Mouse (Mus musculus) MEL (cell line): ENCODE measurements around the gene 1700019N19Rik. TPM values are rescaled to one million over a fixed set of nuclear protein-coding genes. Genes with fewer than 3 reads are reported as not detected.

Experiments
- DNase-seq: peaks from one replicate; pipeline ENCODE4 v3.0.0; 2011; ENCODE audit warnings: low read depth, low spot score
- H3K27ac ChIP-seq: 2 replicates; pipeline ENCODE4 v1.5.1; 2012; ENCODE audit warnings: low read depth, mild to moderate bottlenecking, control low read depth, low read length, moderate library complexity; ENCODE audit not compliant: control insufficient read depth
- H3K27me3 ChIP-seq, 2 experiments: fragments of 150-350 bp in 1 of 2; sonication (generic) in 1 of 2; 2 replicates each; pipeline ENCODE4 v1.6.1; 2012; ENCODE audit warnings: low read length in 2 of 2, mild to moderate bottlenecking in 2 of 2, improper control_type of control experiment in 1 of 2, moderate library complexity in 1 of 2; ENCODE audit not compliant: insufficient read depth in 2 of 2, control insufficient read depth in 1 of 2
- H3K36me3 ChIP-seq, 2 experiments: 2 replicates each; pipeline ENCODE4 v1.6.1; 2012 to 2014; ENCODE audit warnings: low read length in 2 of 2, improper control_type of control experiment in 1 of 2, inconsistent platforms in 1 of 2, mild to moderate bottlenecking in 1 of 2; ENCODE audit not compliant: insufficient read depth in 2 of 2, control insufficient read depth in 1 of 2
- H3K4me1 ChIP-seq, 2 experiments: fragments of 150-350 bp in 1 of 2; sonication (generic) in 1 of 2; 2 replicates each; pipeline ENCODE4 v1.6.1; 2012; ENCODE audit warnings: low read length in 2 of 2, improper control_type of control experiment in 1 of 2, mild to moderate bottlenecking in 1 of 2; ENCODE audit not compliant: insufficient read depth in 2 of 2, control insufficient read depth in 1 of 2
- H3K4me3 ChIP-seq, 2 experiments: fragments of 150-350 bp in 1 of 2; sonication (generic) in 1 of 2; 2 replicates each; pipeline ENCODE4 v1.5.1; 2012; ENCODE audit warnings: low read depth in 2 of 2, low read length in 2 of 2, mild to moderate bottlenecking in 2 of 2, moderate library complexity in 2 of 2, control low read depth in 1 of 2, improper control_type of control experiment in 1 of 2; ENCODE audit not compliant: control insufficient read depth in 1 of 2, insufficient read depth in 1 of 2
- H3K79me2 ChIP-seq: 2 replicates; pipeline ENCODE4 v1.6.1; 2012; ENCODE audit warnings: mild to moderate bottlenecking, low read length, moderate library complexity; ENCODE audit not compliant: control insufficient read depth, poor library complexity, insufficient read depth
- H3K9ac ChIP-seq: 2 replicates; pipeline ENCODE4 v1.6.1; 2012; ENCODE audit warnings: low read depth, mild to moderate bottlenecking, control low read depth, low read length, moderate library complexity; ENCODE audit not compliant: control insufficient read depth, poor library complexity, severe bottlenecking
- H3K9me3 ChIP-seq: fragments of 150-350 bp; sonication (generic); replicated peaks from 2 replicates; pipeline ENCODE4 v1.6.1; 2012; ENCODE audit warnings: mild to moderate bottlenecking, low read length, improper control_type of control experiment, moderate library complexity; ENCODE audit not compliant: insufficient read depth
- CHD1 ChIP-seq: IDR thresholded peaks from 2 replicates; pipeline ENCODE4 v1.6.1; 2012; ENCODE audit warnings: low read depth, mild to moderate bottlenecking, inconsistent platforms, low read length, improper control_type of control experiment
- CTCF ChIP-seq, 3 experiments: IDR thresholded peaks in 2 of 3; conservative IDR thresholded peaks in 1 of 3; 2 replicates each; pipeline ENCODE4 v1.5.1; 2011 to 2012; ENCODE audit warnings: low read length in 3 of 3, low read depth in 2 of 3, mild to moderate bottlenecking in 2 of 3, improper control_type of control experiment in 1 of 3, inconsistent platforms in 1 of 3, mixed read lengths in 1 of 3, moderate library complexity in 1 of 3; ENCODE audit not compliant: control insufficient read depth in 1 of 3, insufficient read depth in 1 of 3, poor library complexity in 1 of 3, severe bottlenecking in 1 of 3
- EP300 ChIP-seq, 2 experiments: IDR thresholded peaks; 2 replicates each; pipeline ENCODE4 v1.6.1; 2011; ENCODE audit warnings: improper control_type of control experiment in 2 of 2, low read length in 2 of 2, low read depth in 1 of 2, mild to moderate bottlenecking in 1 of 2
- ETS1 ChIP-seq: IDR thresholded peaks from 2 replicates; pipeline ENCODE4 v1.6.1; 2012; ENCODE audit warnings: low read depth, mild to moderate bottlenecking, inconsistent platforms, low read length, improper control_type of control experiment, moderate library complexity
- GABPA ChIP-seq: IDR thresholded peaks from 2 replicates; pipeline ENCODE4 v1.6.1; 2012; ENCODE audit warnings: low read depth, mild to moderate bottlenecking, inconsistent platforms, low read length, improper control_type of control experiment, moderate library complexity
- GATA1 ChIP-seq: IDR thresholded peaks from 2 replicates; pipeline ENCODE4 v1.6.1; 2011; ENCODE audit warnings: low read depth, low read length, improper control_type of control experiment
- HCFC1 ChIP-seq: IDR thresholded peaks from 2 replicates; pipeline ENCODE4 v1.6.1; 2012; ENCODE audit warnings: low read depth, mild to moderate bottlenecking, inconsistent platforms, low read length, improper control_type of control experiment, moderate library complexity
- MXI1 ChIP-seq: IDR thresholded peaks from 2 replicates; pipeline ENCODE4 v1.6.1; 2011; ENCODE audit warnings: mild to moderate bottlenecking, low read depth, low read length, improper control_type of control experiment
- MYC ChIP-seq: IDR thresholded peaks from 2 replicates; pipeline ENCODE4 v1.6.1; 2011; ENCODE audit warnings: low read depth, mild to moderate bottlenecking, low read length, improper control_type of control experiment, moderate library complexity
- NELFE ChIP-seq: IDR thresholded peaks from 2 replicates; pipeline ENCODE4 v1.6.1; 2011; ENCODE audit warnings: low read depth, low read length, improper control_type of control experiment
- POLR2AphosphoS5 ChIP-seq: IDR thresholded peaks from 2 replicates; pipeline ENCODE4 v1.6.1; 2012; ENCODE audit warnings: low read depth, borderline replicate concordance, mild to moderate bottlenecking, inconsistent platforms, low read length, moderate library complexity, mixed read lengths
- RCOR1 ChIP-seq: IDR thresholded peaks from 2 replicates; pipeline ENCODE4 v1.6.1; 2012; ENCODE audit warnings: low read depth, mild to moderate bottlenecking, inconsistent platforms, low read length, improper control_type of control experiment
- TBP ChIP-seq: IDR thresholded peaks from 2 replicates; pipeline ENCODE4 v1.8.0; 2011; ENCODE audit warnings: low read depth, low read length, improper control_type of control experiment
- UBTF ChIP-seq: IDR thresholded peaks from 2 replicates; pipeline ENCODE4 v1.6.1; 2012; ENCODE audit warnings: low read depth, mild to moderate bottlenecking, inconsistent platforms, low read length, improper control_type of control experiment, moderate library complexity, borderline replicate concordance; ENCODE audit not compliant: insufficient read depth
- USF1 ChIP-seq: IDR thresholded peaks from 2 replicates; pipeline ENCODE4 v1.6.1; 2014; ENCODE audit warnings: low read depth, mild to moderate bottlenecking, inconsistent platforms, low read length, improper control_type of control experiment, moderate library complexity
- USF2 ChIP-seq, 2 experiments: IDR thresholded peaks; 2 replicates each; pipeline ENCODE4 v1.6.1; 2011 to 2012; ENCODE audit warnings: improper control_type of control experiment in 2 of 2, low read length in 2 of 2, borderline replicate concordance in 1 of 2, inconsistent platforms in 1 of 2, low read depth in 1 of 2, mild to moderate bottlenecking in 1 of 2; ENCODE audit not compliant: insufficient read depth in 1 of 2
- ZNF384 ChIP-seq: IDR thresholded peaks from 2 replicates; pipeline ENCODE4 v1.6.1; 2012; ENCODE audit warnings: low read depth, mild to moderate bottlenecking, inconsistent platforms, low read length, improper control_type of control experiment
- polyA plus RNA-seq, 2 experiments: library from polyadenylated mRNA; stranded (reverse) in 1 of 2; unstranded in 1 of 2; fragments of >175 nt in 1 of 2; fragments of >200 nt in 1 of 2; gene quantifications; 2 replicates each; pipeline versions ENCODE4 v1.2.1 to v1.2.4; 2012; ENCODE audit warnings: low replicate concordance in 2 of 2, low read depth in 1 of 2; ENCODE audit not compliant: insufficient read length in 2 of 2, insufficient read depth in 1 of 2, missing spikeins in 1 of 2
- total RNA-seq: library from RNA; depleted of rRNA; stranded (reverse); fragments of 300-350 nt; gene quantifications from 2 replicates; pipeline ENCODE4 v1.2.3, GENCODE M21; 2012

1700019N19Rik gene
- total and polyA plus RNA-seq, 3 experiments = not detected

DNA sequence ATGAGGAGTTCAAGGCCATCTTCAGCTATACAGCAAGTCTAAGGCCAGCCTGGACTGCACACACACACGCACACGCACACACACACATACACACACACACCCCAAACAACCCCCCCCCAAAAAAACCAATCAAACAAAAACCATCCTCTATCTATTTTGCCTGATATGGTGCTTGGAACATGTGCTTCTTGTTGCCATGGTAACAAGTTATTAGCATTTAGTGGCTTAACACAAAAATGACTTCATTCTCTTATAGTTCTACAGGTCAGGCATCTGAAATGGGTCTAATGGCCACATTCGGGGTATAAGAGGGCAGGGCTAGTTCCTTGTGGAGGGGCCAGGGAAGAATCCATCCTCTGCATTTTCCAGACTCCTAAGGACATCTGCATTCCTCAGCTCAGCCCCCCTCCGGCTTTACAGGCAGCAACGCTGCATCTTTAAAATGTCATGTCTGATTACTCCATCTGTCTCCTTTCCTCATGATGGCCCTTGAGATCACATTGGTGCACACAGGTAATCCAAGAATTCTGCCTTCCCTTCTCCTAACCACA, 46.5 kb upstream of the 1700019N19Rik start:
- H3K36me3 ChIP-seq = no peaks in the 10 kb centered on the region
- no peaks in the 10 kb centered on the region for H3K4me1 ChIP-seq
- H3K9ac ChIP-seq = no peak overlapping the region
- no peaks in the 10 kb centered on the region for H3K27me3 ChIP-seq
- no peaks in the 10 kb centered on the region for H3K9me3 ChIP-seq
- no peak for DNase-seq
- TF ChIP-seq RCOR1 (no peak), ETS1 (no peak), TBP (no peak), HCFC1 (no peak), MYC (no peak), MXI1 (no peak), NELFE (no peak), GATA1 (no peak), UBTF (no peak), CTCF (IDR thresholded peaks at IDR 0.05 in 2 of 3, conservative IDR thresholded peaks at IDR 0.05 in 1 of 3; ENCODE audit: control insufficient read depth in 1 of 3, insufficient read depth in 1 of 3, low read depth in 2 of 3, low read length in 3 of 3, poor library complexity in 1 of 3, severe bottlenecking in 1 of 3) (no peak)
- H3K79me2 ChIP-seq = no peaks in the 10 kb centered on the region
- no peak overlapping the region for H3K4me3 ChIP-seq
- H3K27ac ChIP-seq = no peak overlapping the region

DNA sequence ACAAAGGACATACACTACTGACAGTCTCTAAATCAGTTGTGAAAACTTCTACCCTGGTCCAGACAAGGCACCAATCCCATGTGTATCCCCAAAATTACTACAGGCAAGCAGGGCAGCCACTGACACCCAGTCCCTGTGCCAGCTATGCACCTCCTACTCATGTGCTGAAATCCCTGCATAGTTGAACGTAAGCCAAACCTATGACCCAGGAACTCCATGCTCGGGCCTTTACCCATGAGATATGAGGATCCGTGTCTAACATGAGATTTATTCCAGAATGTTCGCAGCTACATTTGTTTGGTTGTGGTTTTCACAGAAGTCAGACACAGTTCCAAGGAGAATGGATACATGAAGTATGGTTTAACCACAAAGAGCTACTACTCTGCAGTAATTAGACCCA, 45.5 kb upstream of the 1700019N19Rik start:
- DNase-seq = no peak
- H3K9ac ChIP-seq = no peak overlapping the region
- no peaks in the 10 kb centered on the region for H3K79me2 ChIP-seq
- H3K27me3 ChIP-seq = no peaks in the 10 kb centered on the region
- H3K27ac ChIP-seq = no peak overlapping the region
- no peaks in the 10 kb centered on the region for H3K4me1 ChIP-seq
- no peaks in the 10 kb centered on the region for H3K9me3 ChIP-seq
- H3K4me3 ChIP-seq = no peak overlapping the region
- H3K36me3 ChIP-seq = no peaks in the 10 kb centered on the region
- TF ChIP-seq USF2 (IDR thresholded peaks at IDR 0.05; ENCODE audit: borderline replicate concordance in 1 of 2, insufficient read depth in 1 of 2, low read depth in 1 of 2, low read length in 2 of 2) (no peak), TBP (no peak), MYC (no peak), GABPA (no peak), POLR2AphosphoS5 (no peak), CHD1 (no peak), USF1 (no peak), MXI1 (no peak), EP300 (IDR thresholded peaks at IDR 0.05; ENCODE audit: low read depth in 1 of 2, low read length in 2 of 2) (no peak), ZNF384 (no peak), GATA1 (no peak)
- TF ChIP-seq, all 39 proteins: peak for 0
